ENCODE assay signal across 21 mouse cellular contexts in the genomic region with DNA sequence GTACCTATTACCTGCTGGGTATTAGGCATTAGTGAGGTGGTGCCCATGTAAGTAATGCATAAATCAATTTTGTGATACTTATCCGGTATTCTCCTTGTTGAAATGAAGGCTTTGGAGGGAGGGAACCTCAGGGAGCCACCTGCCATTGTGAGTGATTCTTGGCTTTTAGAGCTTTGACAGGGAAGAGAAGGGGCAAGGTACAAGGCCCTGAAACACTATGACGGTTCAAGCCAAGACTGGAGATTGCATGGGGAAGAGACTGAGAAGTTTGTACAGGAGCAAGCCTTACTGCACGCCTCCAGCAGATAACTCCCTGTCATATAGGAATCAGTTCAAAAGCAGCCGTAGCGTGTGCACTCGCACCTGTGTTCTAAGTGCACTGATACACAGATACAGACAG.
"Had no signal": no experiment of that assay in that cellular context is flagged by ENCODE, and none has a peak within 500 bp of the region (broad histone marks: within the 10 kb centered on the region; RNA-seq: fewer than 3 reads in every experiment).

No protein-coding gene starts in this region.

- H3K36me3 ChIP-seq: forebrain, embryonic 15.5 days; heart, embryonic 10.5 days; heart, embryonic 12.5 days; hindbrain, embryonic 10.5 days; hindbrain, embryonic 12.5 days; limb, embryonic 10.5 days; limb, embryonic 12.5 days; liver, embryonic 12.5 days had no signal

- H3K4me2 ChIP-seq: forebrain, embryonic 15.5 days; heart, embryonic 12.5 days; hindbrain, embryonic 12.5 days; hindbrain, embryonic 14.5 days; limb, embryonic 12.5 days; liver, embryonic 12.5 days had no signal

- H3K9ac ChIP-seq: forebrain, embryonic 15.5 days; forebrain, postnatal 0 days; heart, embryonic 12.5 days; hindbrain, embryonic 12.5 days; hindbrain, embryonic 14.5 days; limb, embryonic 12.5 days; liver, embryonic 12.5 days; liver, embryonic 14.5 days had no signal

- H3K27ac ChIP-seq: forebrain, embryonic 15.5 days; heart, embryonic 10.5 days; hindbrain, embryonic 10.5 days; hindbrain, embryonic 12.5 days; hindbrain, embryonic 14.5 days; left cerebral cortex, adult 2 months; limb, embryonic 10.5 days; limb, embryonic 12.5 days; liver, embryonic 12.5 days; liver, embryonic 14.5 days had no signal

- H3K9me3 ChIP-seq: forebrain, embryonic 15.5 days; heart, embryonic 10.5 days; heart, embryonic 12.5 days; hindbrain, embryonic 10.5 days; hindbrain, embryonic 12.5 days; limb, embryonic 10.5 days; limb, embryonic 12.5 days; liver, embryonic 12.5 days had no signal

- ATAC-seq: forebrain, embryonic 15.5 days; forebrain, postnatal 0 days; hindbrain, embryonic 16.5 days; inflammation-experienced regulatory T-cells, adult 6 months; liver, embryonic 12.5 days had no signal

- H3K4me3 ChIP-seq: forebrain, embryonic 15.5 days; heart, embryonic 10.5 days; heart, embryonic 12.5 days; hindbrain, embryonic 10.5 days; hindbrain, embryonic 12.5 days; left cerebral cortex, adult 2 months; limb, embryonic 10.5 days; limb, embryonic 12.5 days; liver, embryonic 12.5 days had no signal

- DNase-seq: forebrain, postnatal 0 days; gastrocnemius, postnatal 14 days; gastrocnemius, postnatal 36 days; heart, adult 18-20 months; heart, postnatal 10 days; heart, postnatal 4 days; layer of hippocampus, adult 9-11 months; liver had no signal

- H3K27me3 ChIP-seq: forebrain, embryonic 15.5 days; heart, embryonic 12.5 days; hindbrain, embryonic 12.5 days; limb, embryonic 12.5 days; liver, embryonic 12.5 days had no signal

- H3K4me1 ChIP-seq: forebrain, embryonic 15.5 days; hindbrain, embryonic 10.5 days; hindbrain, embryonic 12.5 days; limb, embryonic 12.5 days; liver, embryonic 12.5 days had no signal
